Mouse (Mus musculus) MEL (cell line): ENCODE data around the gene Rslcan18. TPM values are rescaled to one million over a fixed set of nuclear protein-coding genes. Genes with fewer than 3 reads are reported as not detected.

Experiments used
- DNase-seq: peaks from one replicate; pipeline ENCODE4 v3.0.0; 2011; ENCODE audit warnings: low read depth, low spot score
- H3K27ac ChIP-seq: 2 replicates; pipeline ENCODE4 v1.5.1; 2012; ENCODE audit warnings: low read depth, mild to moderate bottlenecking, control low read depth, low read length, moderate library complexity; ENCODE audit not compliant: control insufficient read depth
- H3K27me3 ChIP-seq, 2 experiments: fragments of 150-350 bp in 1 of 2; sonication (generic) in 1 of 2; 2 replicates each; pipeline ENCODE4 v1.6.1; 2012; ENCODE audit warnings: low read length in 2 of 2, mild to moderate bottlenecking in 2 of 2, improper control_type of control experiment in 1 of 2, moderate library complexity in 1 of 2; ENCODE audit not compliant: insufficient read depth in 2 of 2, control insufficient read depth in 1 of 2
- H3K36me3 ChIP-seq, 2 experiments: 2 replicates each; pipeline ENCODE4 v1.6.1; 2012 to 2014; ENCODE audit warnings: low read length in 2 of 2, improper control_type of control experiment in 1 of 2, inconsistent platforms in 1 of 2, mild to moderate bottlenecking in 1 of 2; ENCODE audit not compliant: insufficient read depth in 2 of 2, control insufficient read depth in 1 of 2
- H3K4me1 ChIP-seq, 2 experiments: fragments of 150-350 bp in 1 of 2; sonication (generic) in 1 of 2; 2 replicates each; pipeline ENCODE4 v1.6.1; 2012; ENCODE audit warnings: low read length in 2 of 2, improper control_type of control experiment in 1 of 2, mild to moderate bottlenecking in 1 of 2; ENCODE audit not compliant: insufficient read depth in 2 of 2, control insufficient read depth in 1 of 2
- H3K4me3 ChIP-seq, 2 experiments: fragments of 150-350 bp in 1 of 2; sonication (generic) in 1 of 2; 2 replicates each; pipeline ENCODE4 v1.5.1; 2012; ENCODE audit warnings: low read depth in 2 of 2, low read length in 2 of 2, mild to moderate bottlenecking in 2 of 2, moderate library complexity in 2 of 2, control low read depth in 1 of 2, improper control_type of control experiment in 1 of 2; ENCODE audit not compliant: control insufficient read depth in 1 of 2, insufficient read depth in 1 of 2
- H3K79me2 ChIP-seq: 2 replicates; pipeline ENCODE4 v1.6.1; 2012; ENCODE audit warnings: mild to moderate bottlenecking, low read length, moderate library complexity; ENCODE audit not compliant: control insufficient read depth, poor library complexity, insufficient read depth
- H3K9ac ChIP-seq: 2 replicates; pipeline ENCODE4 v1.6.1; 2012; ENCODE audit warnings: low read depth, mild to moderate bottlenecking, control low read depth, low read length, moderate library complexity; ENCODE audit not compliant: control insufficient read depth, poor library complexity, severe bottlenecking
- H3K9me3 ChIP-seq: fragments of 150-350 bp; sonication (generic); replicated peaks from 2 replicates; pipeline ENCODE4 v1.6.1; 2012; ENCODE audit warnings: mild to moderate bottlenecking, low read length, improper control_type of control experiment, moderate library complexity; ENCODE audit not compliant: insufficient read depth
- BHLHE40 ChIP-seq: IDR thresholded peaks from 2 replicates; pipeline ENCODE4 v1.6.1; 2012; ENCODE audit warnings: low read depth, mild to moderate bottlenecking, inconsistent platforms, low read length, improper control_type of control experiment, borderline replicate concordance
- CTCF ChIP-seq, 3 experiments: IDR thresholded peaks in 2 of 3; conservative IDR thresholded peaks in 1 of 3; 2 replicates each; pipeline ENCODE4 v1.5.1; 2011 to 2012; ENCODE audit warnings: low read length in 3 of 3, low read depth in 2 of 3, mild to moderate bottlenecking in 2 of 3, improper control_type of control experiment in 1 of 3, inconsistent platforms in 1 of 3, mixed read lengths in 1 of 3, moderate library complexity in 1 of 3; ENCODE audit not compliant: control insufficient read depth in 1 of 3, insufficient read depth in 1 of 3, poor library complexity in 1 of 3, severe bottlenecking in 1 of 3
- E2F4 ChIP-seq: IDR thresholded peaks from 2 replicates; pipeline ENCODE4 v1.6.1; 2011; ENCODE audit warnings: low read depth, low read length, improper control_type of control experiment, borderline replicate concordance
- ELF1 ChIP-seq: IDR thresholded peaks from 2 replicates; pipeline ENCODE4 v1.6.1; 2014; ENCODE audit warnings: low read depth, mild to moderate bottlenecking, inconsistent platforms, low read length, improper control_type of control experiment, moderate library complexity
- EP300 ChIP-seq, 2 experiments: IDR thresholded peaks; 2 replicates each; pipeline ENCODE4 v1.6.1; 2011; ENCODE audit warnings: improper control_type of control experiment in 2 of 2, low read length in 2 of 2, low read depth in 1 of 2, mild to moderate bottlenecking in 1 of 2
- ETS1 ChIP-seq: IDR thresholded peaks from 2 replicates; pipeline ENCODE4 v1.6.1; 2012; ENCODE audit warnings: low read depth, mild to moderate bottlenecking, inconsistent platforms, low read length, improper control_type of control experiment, moderate library complexity
- JUND ChIP-seq: IDR thresholded peaks from 2 replicates; pipeline ENCODE4 v1.6.1; 2011; ENCODE audit warnings: low read depth, mild to moderate bottlenecking, improper control_type of control experiment, low read length
- KAT2A ChIP-seq: conservative IDR thresholded peaks from 2 replicates; pipeline ENCODE4 v1.6.1; 2012; ENCODE audit warnings: low read depth, low read length, improper control_type of control experiment, inconsistent platforms
- MAFK ChIP-seq: IDR thresholded peaks from 2 replicates; pipeline ENCODE4 v1.6.1; 2011; ENCODE audit warnings: low read depth, mild to moderate bottlenecking, low read length, improper control_type of control experiment, borderline replicate concordance
- MXI1 ChIP-seq: IDR thresholded peaks from 2 replicates; pipeline ENCODE4 v1.6.1; 2011; ENCODE audit warnings: mild to moderate bottlenecking, low read depth, low read length, improper control_type of control experiment
- MYB ChIP-seq: IDR thresholded peaks from 2 replicates; pipeline ENCODE4 v1.6.1; 2011; ENCODE audit warnings: mild to moderate bottlenecking, low read depth, low read length, improper control_type of control experiment
- NELFE ChIP-seq: IDR thresholded peaks from 2 replicates; pipeline ENCODE4 v1.6.1; 2011; ENCODE audit warnings: low read depth, low read length, improper control_type of control experiment
- NRF1 ChIP-seq: IDR thresholded peaks from 2 replicates; pipeline ENCODE4 v1.6.1; 2014; ENCODE audit warnings: low read depth, mild to moderate bottlenecking, inconsistent platforms, low read length, improper control_type of control experiment, moderate library complexity; ENCODE audit not compliant: poor library complexity, insufficient read depth, severe bottlenecking
- POLR2A ChIP-seq, 2 experiments: IDR thresholded peaks; 2 replicates each; pipeline ENCODE4 v1.6.1; 2011 to 2012; ENCODE audit warnings: low read length in 2 of 2, mild to moderate bottlenecking in 2 of 2, control low read depth in 1 of 2, improper control_type of control experiment in 1 of 2, low read depth in 1 of 2, moderate library complexity in 1 of 2; ENCODE audit not compliant: control insufficient read depth in 1 of 2, insufficient read depth in 1 of 2, poor library complexity in 1 of 2
- POLR2AphosphoS2 ChIP-seq: IDR thresholded peaks from 2 replicates; pipeline ENCODE4 v1.6.1; 2011; ENCODE audit warnings: low read length, improper control_type of control experiment
- POLR2AphosphoS5 ChIP-seq: IDR thresholded peaks from 2 replicates; pipeline ENCODE4 v1.6.1; 2012; ENCODE audit warnings: low read depth, borderline replicate concordance, mild to moderate bottlenecking, inconsistent platforms, low read length, moderate library complexity, mixed read lengths
- RAD21 ChIP-seq: IDR thresholded peaks from 2 replicates; pipeline ENCODE4 v1.6.1; 2011; ENCODE audit warnings: mild to moderate bottlenecking, low read depth, low read length, improper control_type of control experiment
- RCOR1 ChIP-seq: IDR thresholded peaks from 2 replicates; pipeline ENCODE4 v1.6.1; 2012; ENCODE audit warnings: low read depth, mild to moderate bottlenecking, inconsistent platforms, low read length, improper control_type of control experiment
- SIN3A ChIP-seq: IDR thresholded peaks from 2 replicates; pipeline ENCODE4 v1.6.1; 2012; ENCODE audit warnings: low read length, improper control_type of control experiment, inconsistent platforms
- SMC3 ChIP-seq: IDR thresholded peaks from 2 replicates; pipeline ENCODE4 v1.6.1; 2011; ENCODE audit warnings: low read depth, low read length, improper control_type of control experiment
- TAL1 ChIP-seq: IDR thresholded peaks from 2 replicates; pipeline ENCODE4 v1.6.1; 2012; ENCODE audit warnings: mild to moderate bottlenecking, inconsistent platforms, low read length, moderate library complexity, mixed read lengths
- TBP ChIP-seq: IDR thresholded peaks from 2 replicates; pipeline ENCODE4 v1.8.0; 2011; ENCODE audit warnings: low read depth, low read length, improper control_type of control experiment
- UBTF ChIP-seq: IDR thresholded peaks from 2 replicates; pipeline ENCODE4 v1.6.1; 2012; ENCODE audit warnings: low read depth, mild to moderate bottlenecking, inconsistent platforms, low read length, improper control_type of control experiment, moderate library complexity, borderline replicate concordance; ENCODE audit not compliant: insufficient read depth
- USF2 ChIP-seq, 2 experiments: IDR thresholded peaks; 2 replicates each; pipeline ENCODE4 v1.6.1; 2011 to 2012; ENCODE audit warnings: improper control_type of control experiment in 2 of 2, low read length in 2 of 2, borderline replicate concordance in 1 of 2, inconsistent platforms in 1 of 2, low read depth in 1 of 2, mild to moderate bottlenecking in 1 of 2; ENCODE audit not compliant: insufficient read depth in 1 of 2
- ZKSCAN1 ChIP-seq: IDR thresholded peaks from 2 replicates; pipeline ENCODE4 v1.6.1; 2012; ENCODE audit warnings: low read depth, mild to moderate bottlenecking, inconsistent platforms, low read length, improper control_type of control experiment, moderate library complexity
- ZNF384 ChIP-seq: IDR thresholded peaks from 2 replicates; pipeline ENCODE4 v1.6.1; 2012; ENCODE audit warnings: low read depth, mild to moderate bottlenecking, inconsistent platforms, low read length, improper control_type of control experiment
- polyA plus RNA-seq, 2 experiments: library from polyadenylated mRNA; stranded (reverse) in 1 of 2; unstranded in 1 of 2; fragments of >175 nt in 1 of 2; fragments of >200 nt in 1 of 2; gene quantifications; 2 replicates each; pipeline versions ENCODE4 v1.2.1 to v1.2.4; 2012; ENCODE audit warnings: low replicate concordance in 2 of 2, low read depth in 1 of 2; ENCODE audit not compliant: insufficient read length in 2 of 2, insufficient read depth in 1 of 2, missing spikeins in 1 of 2
- total RNA-seq: library from RNA; depleted of rRNA; stranded (reverse); fragments of 300-350 nt; gene quantifications from 2 replicates; pipeline ENCODE4 v1.2.3, GENCODE M21; 2012

Gene Rslcan18
- total and polyA plus RNA-seq, 3 experiments: 0.11 to 0.19 TPM; not detected in 1

GRCm38 (mm10) chr13:67081142-67081713 lies 34.8 kb downstream of the Rslcan18 start (continued):
- TF ChIP-seq EP300 (IDR thresholded peaks at IDR 0.05; ENCODE audit: low read depth in 1 of 2, low read length in 2 of 2): 0 out of 4 replicates have a peak, but pooled peaks of 1 of the 2 experiments have one; percentile 9
- no peak for TF ChIP-seq MAFK
- no peak for TF ChIP-seq MYB

- H3K27me3 ChIP-seq: no peaks in the 10 kb centered on the region
- H3K4me1 ChIP-seq: peaks cover 0 to 3% of the 10 kb centered on the region in 2 experiments; a peak in 1 of 4 replicates
- no peak for TF ChIP-seq EP300 (IDR thresholded peaks at IDR 0.05; ENCODE audit: low read depth in 1 of 2, low read length in 2 of 2)
- TF ChIP-seq E2F4: no peak
- no peak for TF ChIP-seq POLR2AphosphoS5
- no peak for TF ChIP-seq NELFE
- TF ChIP-seq JUND: no peak
- TF ChIP-seq CTCF (IDR thresholded peaks at IDR 0.05 in 2 of 3, conservative IDR thresholded peaks at IDR 0.05 in 1 of 3; ENCODE audit: control insufficient read depth in 1 of 3, insufficient read depth in 1 of 3, low read depth in 2 of 3, low read length in 3 of 3, poor library complexity in 1 of 3, severe bottlenecking in 1 of 3): no peak
- no peak for TF ChIP-seq SIN3A
- no peak for TF ChIP-seq KAT2A
- TF ChIP-seq USF2 (IDR thresholded peaks at IDR 0.05; ENCODE audit: borderline replicate concordance in 1 of 2, insufficient read depth in 1 of 2, low read depth in 1 of 2, low read length in 2 of 2): no peak
- TF ChIP-seq ETS1: no peak
- TF ChIP-seq BHLHE40: no peak
- no peak for TF ChIP-seq POLR2A (IDR thresholded peaks at IDR 0.05; ENCODE audit: control insufficient read depth in 1 of 2, insufficient read depth in 1 of 2, low read depth in 1 of 2, low read length in 2 of 2, poor library complexity in 1 of 2)
- TF ChIP-seq POLR2AphosphoS2: no peak
- no peak for TF ChIP-seq ELF1
- TF ChIP-seq TBP: no peak
- no peak for TF ChIP-seq MYB
- no peak for TF ChIP-seq NRF1
- no peak overlapping the region for H3K9ac ChIP-seq
- no peak overlapping the region for H3K27ac ChIP-seq
- no peak overlapping the region for H3K4me3 ChIP-seq
- DNase-seq: no peak
- H3K36me3 ChIP-seq: peaks cover 2 to 4% of the 10 kb centered on the region in 2 experiments; a peak in 2 of 4 replicates
- peaks cover 2% of the 10 kb centered on the region for H3K79me2 ChIP-seq
- no peaks in the 10 kb centered on the region for H3K9me3 ChIP-seq
Measured at GRCm38 (mm10) chr13:67077244-67077643, 38.8 kb downstream of the Rslcan18 start.

GRCm38 (mm10) chr13:67072786-67073185 lies 43.3 kb downstream of the Rslcan18 start:
- no peak overlapping the region for H3K4me3 ChIP-seq
- TF ChIP-seq TBP (no peak), NRF1 (no peak), JUND (no peak), ZKSCAN1 (no peak), CTCF (IDR thresholded peaks at IDR 0.05 in 2 of 3, conservative IDR thresholded peaks at IDR 0.05 in 1 of 3; ENCODE audit: control insufficient read depth in 1 of 3, insufficient read depth in 1 of 3, low read depth in 2 of 3, low read length in 3 of 3, poor library complexity in 1 of 3, severe bottlenecking in 1 of 3) (no peak), SMC3 (no peak), POLR2A (IDR thresholded peaks at IDR 0.05; ENCODE audit: control insufficient read depth in 1 of 2, insufficient read depth in 1 of 2, low read depth in 1 of 2, low read length in 2 of 2, poor library complexity in 1 of 2) (no peak), TAL1 (no peak), RCOR1 (no peak), ZNF384 (no peak), BHLHE40 (no peak), UBTF (no peak), MXI1 (no peak), RAD21 (no peak)
- no peaks in the 10 kb centered on the region for H3K4me1 ChIP-seq
- H3K27me3 ChIP-seq: no peaks in the 10 kb centered on the region
- no peak for DNase-seq
- no peaks in the 10 kb centered on the region for H3K9me3 ChIP-seq
- H3K9ac ChIP-seq: no peak overlapping the region
- no peaks in the 10 kb centered on the region; the same call in 1 of the 2 replicates for H3K79me2 ChIP-seq
- H3K36me3 ChIP-seq: peaks cover 0 to 14% of the 10 kb centered on the region in 2 experiments; a peak in 2 of 4 replicates
- no peak overlapping the region for H3K27ac ChIP-seq
